Mouse (Mus musculus): ENCODE data around the gene F830045P16Rik. TPM values are rescaled to one million over a fixed set of nuclear protein-coding genes. Genes with fewer than 3 reads are reported as not detected.
A peak's percentile ranks its signal among the peaks of the same experiment; 100 is the strongest.

The F830045P16Rik gene
- polyA plus RNA-seq, 1 experiment from 2014 or later, result not detected

GRCm38 (mm10) chr2:129419361-129419880 is 117.0 kb downstream of the F830045P16Rik start:
- Histone ChIP-seq H3K9me3 (replicated peaks; ENCODE audit: control insufficient read depth, low read length) (no peaks in the 10 kb centered on the region), H3K4me3 (ENCODE audit: low read depth, low read length) (no peak overlapping the region), H3K36me3 (ENCODE audit: control insufficient read depth, insufficient read depth, low read length) (no peaks in the 10 kb centered on the region), H3K27me3 (ENCODE audit: control insufficient read depth, insufficient read depth, low read length) (no peaks in the 10 kb centered on the region; the same call in 1 of the 2 replicates), H3K4me1 (ENCODE audit: control insufficient read depth, insufficient read depth, low read length) (no peaks in the 10 kb centered on the region), H3K9ac (ENCODE audit: low read depth, low read length) (no peak overlapping the region), H3K27ac (ENCODE audit: low read depth, low read length) (no peak overlapping the region), H3K4me2 (no peak overlapping the region)
- 86% methylated on average over 3 of the region's 3 CpGs for WGBS (ENCODE audit: insufficient replicate concordance)
- ATAC-seq (replicated peaks; ENCODE audit: insufficient number of reproducible peaks, low FRiP score, low TSS enrichment), result no peak

- no peaks in the 10 kb centered on the region for H3K4me1 ChIP-seq (ENCODE audit: control insufficient read depth, insufficient read depth, low read length)
- H3K4me2 ChIP-seq, result no peak overlapping the region
- no peaks in the 10 kb centered on the region for H3K27me3 ChIP-seq (ENCODE audit: control insufficient read depth, insufficient read depth, low read length)
- no peaks in the 10 kb centered on the region for H3K9me3 ChIP-seq (replicated peaks; ENCODE audit: control insufficient read depth, low read length)
- H3K27ac ChIP-seq (ENCODE audit: low read depth, low read length), result no peak overlapping the region
- H3K4me3 ChIP-seq (ENCODE audit: low read depth, low read length), result no peak overlapping the region
- no peak for ATAC-seq (replicated peaks; ENCODE audit: insufficient number of reproducible peaks, low FRiP score, low TSS enrichment)
- H3K9ac ChIP-seq (ENCODE audit: low read depth, low read length), result no peak overlapping the region
- WGBS (ENCODE audit: insufficient replicate concordance), result 85% methylated on average over 3 of the region's 3 CpGs
- no peaks in the 10 kb centered on the region for H3K36me3 ChIP-seq (ENCODE audit: control insufficient read depth, insufficient read depth, low read length)
Observed at GRCm38 (mm10) chr2:129414593-129414992, 121.8 kb downstream of the F830045P16Rik start.

- no peak for ATAC-seq (replicated peaks; ENCODE audit: insufficient number of reproducible peaks, low FRiP score, low TSS enrichment)
- Histone ChIP-seq H3K27me3 (ENCODE audit: control insufficient read depth, insufficient read depth, low read length) (no peaks in the 10 kb centered on the region), H3K9me3 (replicated peaks; ENCODE audit: control insufficient read depth, low read length) (no peaks in the 10 kb centered on the region), H3K4me2 (no peak overlapping the region), H3K9ac (ENCODE audit: low read depth, low read length) (no peak overlapping the region), H3K4me1 (ENCODE audit: control insufficient read depth, insufficient read depth, low read length) (no peaks in the 10 kb centered on the region), H3K4me3 (ENCODE audit: low read depth, low read length) (no peak overlapping the region), H3K27ac (ENCODE audit: low read depth, low read length) (no peak overlapping the region), H3K36me3 (ENCODE audit: control insufficient read depth, insufficient read depth, low read length) (no peaks in the 10 kb centered on the region)
- WGBS (ENCODE audit: insufficient replicate concordance), result 48% methylated on average over 6 of the region's 6 CpGs
Observed at GRCm38 (mm10) chr2:129413488-129413887, 122.9 kb downstream of the F830045P16Rik start.

- WGBS (ENCODE audit: insufficient replicate concordance), result 50% methylated on average over 3 of the region's 3 CpGs
- no peaks in the 10 kb centered on the region for H3K4me1 ChIP-seq (ENCODE audit: control insufficient read depth, insufficient read depth, low read length)
- no peaks in the 10 kb centered on the region for H3K9me3 ChIP-seq (replicated peaks; ENCODE audit: control insufficient read depth, low read length)
- no peak overlapping the region for H3K27ac ChIP-seq (ENCODE audit: low read depth, low read length)
- H3K9ac ChIP-seq (ENCODE audit: low read depth, low read length), result no peak overlapping the region
- no peaks in the 10 kb centered on the region for H3K36me3 ChIP-seq (ENCODE audit: control insufficient read depth, insufficient read depth, low read length)
- no peak overlapping the region for H3K4me3 ChIP-seq (ENCODE audit: low read depth, low read length)
- ATAC-seq (replicated peaks; ENCODE audit: insufficient number of reproducible peaks, low FRiP score, low TSS enrichment), result no peak
- H3K4me2 ChIP-seq, result no peak overlapping the region
- H3K27me3 ChIP-seq (ENCODE audit: control insufficient read depth, insufficient read depth, low read length), result no peaks in the 10 kb centered on the region
Observed at GRCm38 (mm10) chr2:129411651-129412050, 124.8 kb downstream of the F830045P16Rik start.

GRCm38 (mm10) chr2:129410344-129410743 is 126.1 kb downstream of the F830045P16Rik start:
- no peaks in the 10 kb centered on the region for H3K9me3 ChIP-seq (replicated peaks; ENCODE audit: control insufficient read depth, low read length)
- H3K27me3 ChIP-seq (ENCODE audit: control insufficient read depth, insufficient read depth, low read length), result no peaks in the 10 kb centered on the region
- ATAC-seq (replicated peaks; ENCODE audit: insufficient number of reproducible peaks, low FRiP score, low TSS enrichment), result no peak
- no peak overlapping the region for H3K27ac ChIP-seq (ENCODE audit: low read depth, low read length)
- no peak overlapping the region for H3K4me3 ChIP-seq (ENCODE audit: low read depth, low read length)
- no peaks in the 10 kb centered on the region for H3K4me1 ChIP-seq (ENCODE audit: control insufficient read depth, insufficient read depth, low read length)
- H3K36me3 ChIP-seq (ENCODE audit: control insufficient read depth, insufficient read depth, low read length), result no peaks in the 10 kb centered on the region
- WGBS (ENCODE audit: insufficient replicate concordance), result 81% methylated on average over 7 of the region's 7 CpGs
- H3K9ac ChIP-seq (ENCODE audit: low read depth, low read length), result no peak overlapping the region
- H3K4me2 ChIP-seq, result no peak overlapping the region

- H3K36me3 ChIP-seq (ENCODE audit: control insufficient read depth, insufficient read depth, low read length), result no peaks in the 10 kb centered on the region
- H3K4me1 ChIP-seq (ENCODE audit: control insufficient read depth, insufficient read depth, low read length), result no peaks in the 10 kb centered on the region
- no peak overlapping the region for H3K9ac ChIP-seq (ENCODE audit: low read depth, low read length)
- peak overlapping the region; percentile 11; the same call in 1 of the 2 replicates for H3K4me2 ChIP-seq
- no peaks in the 10 kb centered on the region for H3K9me3 ChIP-seq (replicated peaks; ENCODE audit: control insufficient read depth, low read length)
- 16% methylated on average over 18 of the region's 18 CpGs for WGBS (ENCODE audit: insufficient replicate concordance)
- no peak for ATAC-seq (replicated peaks; ENCODE audit: insufficient number of reproducible peaks, low FRiP score, low TSS enrichment)
- H3K27me3 ChIP-seq (ENCODE audit: control insufficient read depth, insufficient read depth, low read length), result no peaks in the 10 kb centered on the region
- no peak overlapping the region for H3K4me3 ChIP-seq (ENCODE audit: low read depth, low read length)
- H3K27ac ChIP-seq (ENCODE audit: low read depth, low read length), result no peak overlapping the region
Observed at GRCm38 (mm10) chr2:129408476-129408875, 127.9 kb downstream of the F830045P16Rik start.

Other genes starting within 250 kb of the F830045P16Rik start
- gene Ckap2l, start 239.4 kb downstream of the F830045P16Rik start, polyA plus RNA-seq (2014; fragmentation: Nextera tagmentation; extraction: Ambion mirVana), result 59.9 and 67.0 TPM in 2 replicates
- 0.26 TPM in 1 of 2 replicates, not detected in the other for gene Il1a, start 226.6 kb downstream of the F830045P16Rik start, polyA plus RNA-seq (2014; fragmentation: Nextera tagmentation; extraction: Ambion mirVana)
- gene Il1b, start 165.5 kb downstream of the F830045P16Rik start, polyA plus RNA-seq (2014; fragmentation: Nextera tagmentation; extraction: Ambion mirVana), result not detected in 2 replicates
- gene Sirpa, start 56.2 kb upstream of the F830045P16Rik start, polyA plus RNA-seq (2014; fragmentation: Nextera tagmentation; extraction: Ambion mirVana), result 13.0 and 15.7 TPM in 2 replicates
- 0.27 and 0.41 TPM in 2 replicates for gene Pdyn, start 163.2 kb upstream of the F830045P16Rik start, polyA plus RNA-seq (2014; fragmentation: Nextera tagmentation; extraction: Ambion mirVana)